Mouse (Mus musculus) thymus, postnatal 36 days (tissue): Measurements from ENCODE around the gene Arhgap18.

Experiments
- DNase-seq, 2 experiments: peaks; one replicate each; pipeline ENCODE4 v3.0.0; 2022; ENCODE audit warnings: mixed read lengths in 2 of 2

The Arhgap18 gene

GRCm38 (mm10) chr10:26832669-26833249, 79.5 kb downstream of the Arhgap18 start:
- no peak for DNase-seq

- DNase-seq, result no peak
Measured at GRCm38 (mm10) chr10:26833393-26833792, 80.2 kb downstream of the Arhgap18 start.

GRCm38 (mm10) chr10:26849311-26849710, 96.1 kb downstream of the Arhgap18 start:
- DNase-seq, result no peak

- no peak for DNase-seq
Measured at GRCm38 (mm10) chr10:26849854-26850253, 96.6 kb downstream of the Arhgap18 start.

GRCm38 (mm10) chr10:26854556-26855100, 101.4 kb downstream of the Arhgap18 start:
- DNase-seq, result no peak

GRCm38 (mm10) chr10:26855851-26856535, 102.8 kb downstream of the Arhgap18 start:
- no peak for DNase-seq

GRCm38 (mm10) chr10:26857583-26857982, 104.4 kb downstream of the Arhgap18 start:
- no peak for DNase-seq

- no peak for DNase-seq
Measured at GRCm38 (mm10) chr10:26858537-26858936, 105.3 kb downstream of the Arhgap18 start.

- no peak for DNase-seq
Measured at GRCm38 (mm10) chr10:26861231-26861630, 108.0 kb downstream of the Arhgap18 start.

- DNase-seq, result no peak
Measured at GRCm38 (mm10) chr10:26862207-26862606, 109.0 kb downstream of the Arhgap18 start.

- DNase-seq, result no peak
Measured at GRCm38 (mm10) chr10:26863982-26864381, 110.8 kb downstream of the Arhgap18 start.

GRCm38 (mm10) chr10:26870802-26871201, 117.6 kb downstream of the Arhgap18 start:
- DNase-seq, result no peak

GRCm38 (mm10) chr10:26877309-26877708, 124.1 kb downstream of the Arhgap18 start:
- no peak for DNase-seq

- no peak for DNase-seq
Measured at GRCm38 (mm10) chr10:26878924-26879600, 125.8 kb downstream of the Arhgap18 start.

GRCm38 (mm10) chr10:26884949-26885348, 131.7 kb downstream of the Arhgap18 start:
- no peak for DNase-seq

GRCm38 (mm10) chr10:26889226-26889625, 136.0 kb downstream of the Arhgap18 start:
- no peak for DNase-seq

GRCm38 (mm10) chr10:26889754-26890153, 136.5 kb downstream of the Arhgap18 start:
- no peak for DNase-seq

- DNase-seq, result peak; percentile 54 to 62
Measured at GRCm38 (mm10) chr10:26890269-26890955, 137.2 kb downstream of the Arhgap18 start.

GRCm38 (mm10) chr10:26893091-26893490, 139.9 kb downstream of the Arhgap18 start:
- no peak for DNase-seq

GRCm38 (mm10) chr10:26895726-26896125, 142.5 kb downstream of the Arhgap18 start:
- no peak for DNase-seq

- DNase-seq, result no peak
Measured at GRCm38 (mm10) chr10:26900426-26900825, 147.2 kb downstream of the Arhgap18 start.

- no peak for DNase-seq
Measured at GRCm38 (mm10) chr10:26903781-26904180, 150.6 kb downstream of the Arhgap18 start.

- no peak for DNase-seq
Measured at GRCm38 (mm10) chr10:26911176-26911575, 158.0 kb downstream of the Arhgap18 start.
